Mouse (Mus musculus): ENCODE data around the gene Nop9. TPM values are rescaled to one million over a fixed set of nuclear protein-coding genes. Genes with fewer than 3 reads are reported as not detected.

Nop9 gene
- total RNA-seq, 2 experiments from 2014 or later = 10.7 to 11.6 TPM

GRCm38 (mm10) chr14:55727889-55728685, 17.4 kb upstream of the Nop9 start:
- no peak for DNase-seq (ENCODE audit: low spot score in 2 of 2)

GRCm38 (mm10) chr14:55730116-55730515, 15.4 kb upstream of the Nop9 start:
- no peak for DNase-seq (ENCODE audit: low spot score in 2 of 2)

GRCm38 (mm10) chr14:55730531-55731032, 14.9 kb upstream of the Nop9 start:
- DNase-seq (ENCODE audit: low spot score in 2 of 2) = no peak

- no peak for DNase-seq (ENCODE audit: low spot score in 2 of 2)
These were observed 11.6 kb upstream of the Nop9 start for GRCm38 (mm10) chr14:55733889-55734288.

GRCm38 (mm10) chr14:55734869-55735268, 10.6 kb upstream of the Nop9 start:
- DNase-seq (ENCODE audit: low spot score in 2 of 2) = no peak

- DNase-seq (ENCODE audit: low spot score in 2 of 2) = no peak
These were observed 10.2 kb upstream of the Nop9 start for GRCm38 (mm10) chr14:55735334-55735733.

- DNase-seq (ENCODE audit: low spot score in 2 of 2) = no peak
These were observed 9.7 kb upstream of the Nop9 start for GRCm38 (mm10) chr14:55735758-55736157.

- no peak for DNase-seq (ENCODE audit: low spot score in 2 of 2)
These were observed 8.3 kb upstream of the Nop9 start for GRCm38 (mm10) chr14:55737086-55737687.

GRCm38 (mm10) chr14:55743711-55744110, 1.8 kb upstream of the Nop9 start:
- DNase-seq (ENCODE audit: low spot score in 2 of 2) = peak; percentile 87 to 90

- DNase-seq (ENCODE audit: low spot score in 2 of 2) = no peak
These were observed 356 bp downstream of the Nop9 start for GRCm38 (mm10) chr14:55745861-55746237.

- DNase-seq (ENCODE audit: low spot score in 2 of 2) = no peak
These were observed 1.8 kb downstream of the Nop9 start for GRCm38 (mm10) chr14:55747051-55747847.

- DNase-seq (ENCODE audit: low spot score in 2 of 2) = no peak
These were observed 12.1 kb downstream of the Nop9 start for GRCm38 (mm10) chr14:55757566-55757965.

GRCm38 (mm10) chr14:55758363-55758784, 12.9 kb downstream of the Nop9 start, which contains the start of gene Cideb:
Cideb (minus strand) TSS chr14:55758458.
- peak; percentile 34 to 39 for DNase-seq (ENCODE audit: low spot score in 2 of 2)

GRCm38 (mm10) chr14:55760156-55760555, 14.7 kb downstream of the Nop9 start:
- peak; percentile 84 to 88 for DNase-seq (ENCODE audit: low spot score in 2 of 2)

- DNase-seq (ENCODE audit: low spot score in 2 of 2) = no peak
These were observed 15.7 kb downstream of the Nop9 start, which contains the start of gene Ltb4r2 for GRCm38 (mm10) chr14:55761163-55761562. Ltb4r2 (plus strand) TSS chr14:55761428.

GRCm38 (mm10) chr14:55762001-55762821, 16.7 kb downstream of the Nop9 start:
- DNase-seq (ENCODE audit: low spot score in 2 of 2) = peak in 1 of 2 experiments; percentile 30

GRCm38 (mm10) chr14:55763166-55763565, 17.7 kb downstream of the Nop9 start:
- no peak for DNase-seq (ENCODE audit: low spot score in 2 of 2)

- no peak for DNase-seq (ENCODE audit: low spot score in 2 of 2)
These were observed 20.2 kb downstream of the Nop9 start, which contains the start of gene Ltb4r1 for GRCm38 (mm10) chr14:55765696-55766095. Ltb4r1 (plus strand) TSS chr14:55765962.

GRCm38 (mm10) chr14:55767519-55768414, 22.3 kb downstream of the Nop9 start:
- peak in 1 of 2 experiments; percentile 42 for DNase-seq (ENCODE audit: low spot score in 2 of 2)

Measured in left cerebral cortex, adult 18-20 months (tissue).